Mouse (Mus musculus): ENCODE results near the gene Rai1. TPM values are rescaled to one million over a fixed set of nuclear protein-coding genes. Genes with fewer than 3 reads are reported as not detected.

The Rai1 gene
- total RNA-seq (2014; rRNA removed) (70.0 and 90.2 TPM in 2 replicates), polyA plus RNA-seq (2015; fragmentation: Nextera tagmentation; extraction: Ambion mirVana) (20.8 and 24.9 TPM in 2 replicates)

DNA sequence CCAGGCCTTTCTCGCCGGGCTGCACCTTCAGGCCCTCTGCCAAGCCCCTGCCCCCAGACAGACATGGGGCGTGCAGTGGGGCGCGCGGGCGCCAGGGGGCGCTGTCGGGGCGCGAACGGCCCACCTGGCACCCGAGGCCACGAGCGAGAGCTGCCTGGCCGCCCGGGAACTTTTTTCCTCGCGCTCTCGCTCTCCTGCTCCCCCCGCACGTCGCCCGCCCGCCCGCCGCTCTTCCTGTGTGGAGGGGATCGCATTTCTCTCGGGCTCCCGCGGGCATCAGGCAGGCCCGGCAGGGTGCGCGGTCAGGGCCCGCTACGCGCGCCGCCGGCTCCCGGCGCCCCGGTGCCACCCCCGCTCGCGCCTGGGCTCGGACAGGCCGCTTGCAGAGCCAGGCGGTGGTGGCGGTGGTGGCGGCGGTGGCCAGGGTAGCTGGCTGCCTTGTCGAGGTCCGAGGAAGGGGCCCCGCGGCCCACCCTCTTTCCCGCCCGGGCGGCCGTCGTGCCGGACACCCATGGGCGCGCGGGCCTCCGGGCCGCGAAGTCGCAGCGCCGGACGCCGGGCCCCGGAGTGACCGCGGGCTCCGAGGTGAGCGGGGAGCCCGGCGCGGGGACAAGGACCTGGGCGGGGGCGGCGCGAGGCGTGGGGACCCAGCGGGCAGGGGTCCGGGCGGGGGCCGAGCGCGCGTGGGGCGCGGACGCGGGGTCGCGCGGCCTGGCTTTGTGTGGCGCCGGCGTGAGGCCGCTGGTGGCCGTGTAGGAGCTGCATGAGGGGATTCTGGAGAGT lies at the start of gene Rai1:
Gene Rai1, plus strand, starts transcription at position 204 of the 783 bp plus-strand sequence.
- peak; percentile 93 for DNase-seq (ENCODE audit: low spot score)
- peak within 1 kb of the TSS; percentile 96 for H3K4me3 ChIP-seq (ENCODE audit: low read length)
- no peaks in the 10 kb centered on the region for H3K36me3 ChIP-seq (ENCODE audit: insufficient read depth, low read length)
- H3K27me3 ChIP-seq (ENCODE audit: insufficient read depth, low read length) = no peaks in the 10 kb centered on the region
- ATAC-seq = peak; percentile 87
- H3K9ac ChIP-seq (replicated peaks; ENCODE audit: low read length) = peak within 1 kb of the TSS; percentile 99
- under 1% methylated on average over 80 of the region's 105 CpGs for WGBS
- peak within 1 kb of the TSS; percentile 98 for H3K27ac ChIP-seq
- TF ChIP-seq CTCF (IDR thresholded peaks at IDR 0.05; ENCODE audit: low read depth) = peak; percentile 70
- peak within 1 kb of the TSS; percentile 90 for H3K4me2 ChIP-seq (ENCODE audit: low read depth, low read length)
- H3K4me1 ChIP-seq (ENCODE audit: insufficient read depth, low read length) = peaks cover 29% of the 10 kb centered on the region
- H3K9me3 ChIP-seq (ENCODE audit: low read length) = no peaks in the 10 kb centered on the region

DNA sequence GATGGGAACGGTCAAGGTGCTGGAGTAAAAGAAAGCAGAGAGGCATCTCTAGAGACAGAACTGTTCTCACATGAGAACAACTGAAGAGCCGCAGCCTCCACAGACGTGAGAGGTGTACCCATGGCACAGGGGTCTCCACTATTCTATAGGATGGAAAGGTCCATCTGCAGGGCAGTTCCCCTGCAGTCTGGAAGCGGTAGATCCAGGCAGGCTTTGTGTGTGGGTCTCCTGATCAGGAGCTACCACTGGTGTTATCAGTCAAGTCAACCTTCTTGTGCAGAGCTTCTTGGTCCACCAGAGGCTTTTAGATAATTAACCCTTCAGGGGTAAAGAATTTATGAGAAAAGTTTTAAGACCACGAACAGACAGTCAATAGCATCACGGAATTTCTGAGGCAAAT lies 48.3 kb upstream of the Rai1 start:
- H3K4me1 ChIP-seq (ENCODE audit: insufficient read depth, low read length) = no peaks in the 10 kb centered on the region
- no peak overlapping the region for H3K9ac ChIP-seq (replicated peaks; ENCODE audit: low read length)
- DNase-seq (ENCODE audit: low spot score) (no peak), ATAC-seq (no peak)
- H3K36me3 ChIP-seq (ENCODE audit: insufficient read depth, low read length) = no peaks in the 10 kb centered on the region
- H3K9me3 ChIP-seq (ENCODE audit: low read length) = no peaks in the 10 kb centered on the region
- 88% methylated on average over 6 of the region's 6 CpGs for WGBS
- H3K4me2 ChIP-seq (ENCODE audit: low read depth, low read length) = no peak overlapping the region
- no peaks in the 10 kb centered on the region for H3K27me3 ChIP-seq (ENCODE audit: insufficient read depth, low read length)
- no peak overlapping the region for H3K27ac ChIP-seq
- no peak for TF ChIP-seq CTCF (IDR thresholded peaks at IDR 0.05; ENCODE audit: low read depth)
- H3K4me3 ChIP-seq (ENCODE audit: low read length) = no peak overlapping the region

DNA sequence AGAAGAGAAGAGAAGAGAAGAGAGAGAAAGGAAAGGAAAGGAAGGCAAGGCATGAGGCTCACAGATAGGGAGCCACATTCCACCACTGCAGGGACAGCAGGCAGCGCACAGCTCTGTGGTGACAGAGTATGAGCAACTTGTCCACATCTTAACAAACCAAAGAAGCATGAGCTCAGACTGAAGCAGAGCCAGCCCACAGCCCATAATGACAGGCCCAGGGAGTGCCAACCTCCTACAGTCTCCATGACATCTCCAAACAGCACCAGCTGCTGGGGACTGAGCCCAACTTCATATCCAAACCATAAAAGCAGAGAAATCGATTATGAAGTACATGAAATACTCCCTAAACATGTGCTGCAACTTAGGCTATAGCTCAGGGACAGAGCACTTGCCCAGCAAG lies 46.8 kb upstream of the Rai1 start:
- ATAC-seq (no peak), DNase-seq (ENCODE audit: low spot score) (no peak)
- no peak for TF ChIP-seq CTCF (IDR thresholded peaks at IDR 0.05; ENCODE audit: low read depth)
- Histone ChIP-seq H3K9ac (replicated peaks; ENCODE audit: low read length) (no peak overlapping the region), H3K4me3 (ENCODE audit: low read length) (no peak overlapping the region), H3K9me3 (ENCODE audit: low read length) (no peaks in the 10 kb centered on the region), H3K27me3 (ENCODE audit: insufficient read depth, low read length) (no peaks in the 10 kb centered on the region), H3K4me2 (ENCODE audit: low read depth, low read length) (no peak overlapping the region), H3K4me1 (ENCODE audit: insufficient read depth, low read length) (no peaks in the 10 kb centered on the region), H3K36me3 (ENCODE audit: insufficient read depth, low read length) (no peaks in the 10 kb centered on the region), H3K27ac (no peak overlapping the region)
- WGBS = 71% methylated on average over 2 of the region's 2 CpGs

DNA sequence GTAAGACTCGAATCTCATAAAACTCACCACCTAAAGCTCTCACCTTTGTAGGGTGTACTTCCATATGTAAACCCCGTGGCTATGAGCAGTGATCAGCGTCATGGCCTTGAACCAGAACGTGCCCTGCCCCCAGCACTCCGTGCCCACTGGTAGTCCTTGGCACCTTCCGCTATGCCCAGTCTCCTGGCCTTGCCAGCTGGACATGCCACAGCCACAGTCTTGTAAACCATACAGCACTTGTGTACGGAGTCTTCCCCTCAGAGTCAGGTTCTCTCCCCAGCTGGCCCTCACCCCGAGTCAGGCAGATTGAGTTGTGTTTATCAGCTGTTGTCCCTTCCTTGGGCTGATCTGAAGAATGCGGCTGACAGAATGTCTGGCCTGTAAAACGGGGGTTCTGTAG lies 46.4 kb upstream of the Rai1 start:
- Histone ChIP-seq H3K27ac (no peak overlapping the region), H3K36me3 (ENCODE audit: insufficient read depth, low read length) (no peaks in the 10 kb centered on the region), H3K9me3 (ENCODE audit: low read length) (no peaks in the 10 kb centered on the region), H3K4me3 (ENCODE audit: low read length) (no peak overlapping the region), H3K4me2 (ENCODE audit: low read depth, low read length) (no peak overlapping the region), H3K9ac (replicated peaks; ENCODE audit: low read length) (no peak overlapping the region), H3K27me3 (ENCODE audit: insufficient read depth, low read length) (no peaks in the 10 kb centered on the region), H3K4me1 (ENCODE audit: insufficient read depth, low read length) (no peaks in the 10 kb centered on the region)
- WGBS = 77% methylated on average over 10 of the region's 10 CpGs
- DNase-seq (ENCODE audit: low spot score) (no peak), ATAC-seq (no peak)
- no peak for TF ChIP-seq CTCF (IDR thresholded peaks at IDR 0.05; ENCODE audit: low read depth)

DNA sequence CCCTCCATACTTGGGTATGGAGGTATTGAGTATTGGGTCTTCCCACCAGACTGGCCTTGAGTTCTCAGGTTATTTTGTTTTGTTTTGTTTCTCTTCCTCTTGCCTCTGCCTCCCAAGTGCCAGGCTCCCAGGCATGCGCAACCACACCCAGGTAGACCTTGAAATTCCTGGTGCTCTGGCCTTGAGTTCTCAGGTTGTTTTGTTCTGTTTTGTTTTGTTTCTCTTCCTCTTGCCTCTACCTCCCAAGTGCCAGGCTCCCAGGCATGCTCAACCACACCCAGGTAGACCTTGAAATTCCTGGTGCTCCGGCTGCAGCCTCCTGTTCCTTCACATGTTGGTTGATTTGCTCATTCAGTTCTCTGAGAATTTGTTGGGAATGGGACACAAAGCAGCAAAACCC lies 44.8 kb upstream of the Rai1 start:
- H3K4me1 ChIP-seq (ENCODE audit: insufficient read depth, low read length) = no peaks in the 10 kb centered on the region
- 95% methylated on average over 2 of the region's 2 CpGs for WGBS
- H3K9me3 ChIP-seq (ENCODE audit: low read length) = no peaks in the 10 kb centered on the region
- ATAC-seq (no peak), DNase-seq (ENCODE audit: low spot score) (no peak)
- no peaks in the 10 kb centered on the region for H3K36me3 ChIP-seq (ENCODE audit: insufficient read depth, low read length)
- H3K27me3 ChIP-seq (ENCODE audit: insufficient read depth, low read length) = no peaks in the 10 kb centered on the region
- H3K4me3 ChIP-seq (ENCODE audit: low read length) = no peak overlapping the region
- H3K27ac ChIP-seq = no peak overlapping the region
- H3K4me2 ChIP-seq (ENCODE audit: low read depth, low read length) = no peak overlapping the region
- TF ChIP-seq CTCF (IDR thresholded peaks at IDR 0.05; ENCODE audit: low read depth) = no peak
- H3K9ac ChIP-seq (replicated peaks; ENCODE audit: low read length) = no peak overlapping the region

DNA sequence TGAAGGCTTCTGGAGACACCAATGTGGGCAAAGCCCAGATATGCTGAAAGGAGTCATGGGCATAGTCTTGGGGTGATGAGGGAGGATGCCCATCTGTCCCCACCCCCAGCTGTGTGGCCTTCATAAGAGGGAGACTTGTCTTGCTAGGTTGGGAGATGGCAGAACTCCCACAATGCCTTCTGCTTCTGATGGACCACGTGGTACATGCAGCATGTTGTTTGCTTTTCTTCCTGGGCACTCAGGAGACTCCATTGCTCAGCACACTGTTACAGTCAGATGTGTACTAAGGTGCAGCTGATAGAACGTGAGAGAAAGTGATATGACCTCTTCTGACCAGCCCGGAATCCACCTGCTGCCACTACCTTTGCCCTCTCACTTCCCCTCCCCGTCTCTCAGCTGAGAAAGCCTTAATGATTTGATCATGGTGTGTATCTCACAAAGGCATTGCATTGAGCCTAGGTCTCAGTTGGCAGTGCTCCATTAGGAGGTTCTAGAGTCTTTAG lies 43.3 kb upstream of the Rai1 start:
- no peaks in the 10 kb centered on the region for H3K27me3 ChIP-seq (ENCODE audit: insufficient read depth, low read length)
- H3K4me2 ChIP-seq (ENCODE audit: low read depth, low read length) = no peak overlapping the region
- ATAC-seq = no peak

DNA sequence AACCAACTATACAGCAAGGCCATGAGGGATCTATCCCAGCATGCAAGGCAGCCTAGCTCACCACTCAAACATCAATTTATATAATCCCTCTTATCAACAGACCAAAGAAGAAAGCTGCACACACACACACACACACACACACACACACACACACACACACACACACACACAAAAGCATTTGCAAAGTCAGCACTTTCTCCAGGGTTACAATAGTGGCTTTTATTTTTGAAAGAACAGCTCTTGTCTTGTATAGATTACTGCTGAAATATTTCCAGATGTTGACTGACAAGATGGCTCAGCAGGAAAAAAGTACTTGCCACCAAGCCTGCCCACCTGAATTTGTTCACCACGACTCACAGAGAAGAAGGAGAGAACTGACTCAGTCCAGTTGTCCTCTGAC lies 39.5 kb upstream of the Rai1 start:
- Histone ChIP-seq H3K9me3 (ENCODE audit: low read length) (no peaks in the 10 kb centered on the region), H3K4me3 (ENCODE audit: low read length) (no peak overlapping the region), H3K27me3 (ENCODE audit: insufficient read depth, low read length) (no peaks in the 10 kb centered on the region), H3K27ac (no peak overlapping the region), H3K4me2 (ENCODE audit: low read depth, low read length) (no peak overlapping the region), H3K9ac (replicated peaks; ENCODE audit: low read length) (no peak overlapping the region), H3K4me1 (ENCODE audit: insufficient read depth, low read length) (no peaks in the 10 kb centered on the region), H3K36me3 (ENCODE audit: insufficient read depth, low read length) (no peaks in the 10 kb centered on the region)
- ATAC-seq (no peak), DNase-seq (ENCODE audit: low spot score) (no peak)
- WGBS = 67% methylated on average over 1 of the region's 1 CpGs
- no peak for TF ChIP-seq CTCF (IDR thresholded peaks at IDR 0.05; ENCODE audit: low read depth)

More for the DNA sequence above, 43.3 kb upstream of the Rai1 start:
- H3K9ac ChIP-seq (replicated peaks; ENCODE audit: low read length) = no peak overlapping the region
- H3K27ac ChIP-seq = no peak overlapping the region
- H3K36me3 ChIP-seq (ENCODE audit: insufficient read depth, low read length) = no peaks in the 10 kb centered on the region
- H3K4me1 ChIP-seq (ENCODE audit: insufficient read depth, low read length) = no peaks in the 10 kb centered on the region
- TF ChIP-seq CTCF (IDR thresholded peaks at IDR 0.05; ENCODE audit: low read depth) = no peak
- WGBS = 80% methylated on average over 4 of the region's 4 CpGs
- no peak for DNase-seq (ENCODE audit: low spot score)
- no peak overlapping the region for H3K4me3 ChIP-seq (ENCODE audit: low read length)
- H3K9me3 ChIP-seq (ENCODE audit: low read length) = no peaks in the 10 kb centered on the region
